Mouse (Mus musculus) right cerebral cortex, postnatal 10 days (tissue): Measurements from ENCODE around the gene Gm20403.
"Not testable (repeated sequence)": the region's sequence is repeated elsewhere in the genome, so short reads cannot be mapped to it uniquely, and the experiment has no call there.

Source experiments
- DNase-seq, 2 experiments: peaks; one replicate each; pipeline ENCODE4 v3.0.0; 2021; ENCODE audit warnings: low spot score in 2 of 2

Gene Gm20403

GRCm38 (mm10) chr12:54993246-54994067, 7.1 kb upstream of the Gm20403 start:
- DNase-seq, result no peak

- DNase-seq, result no peak
Measured at GRCm38 (mm10) chr12:54992814-54993213, 6.5 kb upstream of the Gm20403 start.

GRCm38 (mm10) chr12:54988323-54988850, 2.1 kb upstream of the Gm20403 start:
- DNase-seq, result no peak

- DNase-seq, result no peak
Measured at GRCm38 (mm10) chr12:54987156-54987555, 827 bp upstream of the Gm20403 start.

GRCm38 (mm10) chr12:54985257-54986051, 875 bp downstream of the Gm20403 start:
- peak; percentile 47 to 60 for DNase-seq

- peak; percentile 43 to 54 for DNase-seq
Measured at GRCm38 (mm10) chr12:54984701-54985256, 1.6 kb downstream of the Gm20403 start.

GRCm38 (mm10) chr12:54982935-54983715, 3.2 kb downstream of the Gm20403 start:
- DNase-seq, result no peak

- DNase-seq, result no peak
Measured at GRCm38 (mm10) chr12:54981962-54982361, 4.4 kb downstream of the Gm20403 start.

GRCm38 (mm10) chr12:54980939-54981338, 5.4 kb downstream of the Gm20403 start:
- no peak for DNase-seq

- no peak for DNase-seq
Measured at GRCm38 (mm10) chr12:54980532-54980931, 5.8 kb downstream of the Gm20403 start.

- DNase-seq, result no peak
Measured at GRCm38 (mm10) chr12:54969033-54969432, 17.3 kb downstream of the Gm20403 start.

- no peak for DNase-seq
Measured at GRCm38 (mm10) chr12:54965532-54966160, 20.7 kb downstream of the Gm20403 start.

- DNase-seq, result no peak
Measured at GRCm38 (mm10) chr12:54959569-54959968, 26.8 kb downstream of the Gm20403 start.

- DNase-seq, result no peak
Measured at GRCm38 (mm10) chr12:54956974-54957373, 29.4 kb downstream of the Gm20403 start.

- no peak for DNase-seq
Measured at GRCm38 (mm10) chr12:54956457-54956856, 29.9 kb downstream of the Gm20403 start.

- DNase-seq, result no peak
Measured at GRCm38 (mm10) chr12:54946116-54946515, 40.2 kb downstream of the Gm20403 start.

GRCm38 (mm10) chr12:54942586-54943157, 43.7 kb downstream of the Gm20403 start:
- DNase-seq, result not testable (repeated sequence)

- DNase-seq, result not testable (repeated sequence)
Measured at GRCm38 (mm10) chr12:54937581-54938343, 48.6 kb downstream of the Gm20403 start.
